Mouse (Mus musculus): Measurements from ENCODE around the gene Ifnk. TPM values are rescaled to one million over a fixed set of nuclear protein-coding genes. Genes with fewer than 3 reads are reported as not detected.

Gene Ifnk
- polyA plus RNA-seq, 1 experiment from 2014 or later = not detected

Other genes starting within 250 kb of the Ifnk start
- 12.4 and 12.6 TPM in 2 replicates for gene Mob3b, start 5.4 kb downstream of the Ifnk start, polyA plus RNA-seq (2015; fragmentation: Nextera tagmentation; extraction: Ambion mirVana)
- 32.9 and 35.4 TPM in 2 replicates for gene C9orf72, start 74.1 kb downstream of the Ifnk start, polyA plus RNA-seq (2015; fragmentation: Nextera tagmentation; extraction: Ambion mirVana)